Mouse (Mus musculus) cerebellum, adult 11 months (tissue): Measurements from ENCODE around the gene Cbfa2t3.

Experiments
- DNase-seq: peaks from one replicate; pipeline ENCODE4 v3.0.0; 2022

Cbfa2t3 gene

GRCm38 (mm10) chr8:122593783-122594507, 105.0 kb downstream of the Cbfa2t3 start:
- DNase-seq, result peak; percentile 56

GRCm38 (mm10) chr8:122593240-122593639, 105.7 kb downstream of the Cbfa2t3 start:
- DNase-seq, result no peak

- DNase-seq, result no peak
These were observed 112.2 kb downstream of the Cbfa2t3 start for GRCm38 (mm10) chr8:122586749-122587148.

- no peak for DNase-seq
These were observed 112.7 kb downstream of the Cbfa2t3 start for GRCm38 (mm10) chr8:122586171-122586570.

GRCm38 (mm10) chr8:122585411-122585891, 113.5 kb downstream of the Cbfa2t3 start:
- no peak for DNase-seq

- no peak for DNase-seq
These were observed 113.9 kb downstream of the Cbfa2t3 start for GRCm38 (mm10) chr8:122584981-122585380.

GRCm38 (mm10) chr8:122580926-122581325, 118.0 kb downstream of the Cbfa2t3 start:
- no peak for DNase-seq

- DNase-seq, result no peak
These were observed 119.7 kb downstream of the Cbfa2t3 start for GRCm38 (mm10) chr8:122579196-122579595.

GRCm38 (mm10) chr8:122577116-122577515, 121.8 kb downstream of the Cbfa2t3 start:
- no peak for DNase-seq

- peak; percentile 95 for DNase-seq
These were observed 122.3 kb downstream of the Cbfa2t3 start, which contains the start of gene Aprt for GRCm38 (mm10) chr8:122576648-122577022. TSS of gene Aprt (minus strand) at chr8:122576909.

- DNase-seq, result no peak
These were observed 122.9 kb downstream of the Cbfa2t3 start for GRCm38 (mm10) chr8:122575735-122576647.

- DNase-seq, result no peak
These were observed 123.6 kb downstream of the Cbfa2t3 start for GRCm38 (mm10) chr8:122575286-122575685.
